Mouse (Mus musculus) embryonic stem cell, embryonic (primary cell): ENCODE data around the gene Slc12a6.

Experiments
- CTCF ChIA-PET, 4 experiments: fragments of 300-600 bp in 2 of 4; fragments of 350-600 bp in 2 of 4; sonication (Branson Sonifier 250); formaldehyde crosslinking; loops; one replicate each; lab custom pipeline; 2022; ENCODE audit warnings: inconsistent platforms in 2 of 4; lab: Charles Lee
- POLR2A ChIA-PET, 4 experiments: fragments of 300-600 bp in 2 of 4; fragments of 350-600 bp in 2 of 4; sonication (Branson Sonifier 250); formaldehyde crosslinking; loops; one replicate each; lab custom pipeline; 2022; ENCODE audit warnings: antibody characterized with exemption in 4 of 4, inconsistent platforms in 1 of 4; lab: Charles Lee

Slc12a6 gene

DNA sequence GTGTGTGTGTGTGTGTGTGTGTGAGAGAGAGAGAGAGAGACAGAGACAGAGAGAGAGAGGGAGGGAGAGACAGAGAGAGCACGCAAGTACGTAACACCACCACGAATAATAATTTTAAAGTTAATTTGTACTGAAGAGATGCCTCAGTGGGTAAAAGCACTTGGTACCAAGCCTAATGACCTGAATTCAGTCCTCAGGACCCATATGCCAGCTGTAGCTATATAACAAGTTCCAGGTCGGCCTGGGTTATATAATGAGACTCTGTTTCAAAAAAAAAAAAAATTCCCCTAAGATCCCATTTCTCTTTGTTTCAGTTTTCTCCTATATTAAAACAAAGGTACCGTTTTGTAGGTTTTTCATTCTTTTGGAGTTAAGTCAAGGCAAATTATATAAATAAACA is 125.2 kb downstream of the Slc12a6 start:
- ChIA-PET CTCF (interaction anchor here in 3 of 4 experiments (0.7 to 2.0 kb wide), 3 partner anchors 12 to 14 kb away, joined by 3 to 5 read pairs (median 3); partner anchors contain the start of gene Katnbl1 (in 2 of the 3)), POLR2A (interaction anchor here in 3 of 4 experiments (0.7 to 7.1 kb wide), 11 partner anchors 11 to 82 kb away, joined by 3 to 55 read pairs (median 5); partner anchors contain the start of genes Emc7 (in 2 of the 3), Katnbl1 (in 2 of the 3) and Emc4 (in 1 of the 3))

DNA sequence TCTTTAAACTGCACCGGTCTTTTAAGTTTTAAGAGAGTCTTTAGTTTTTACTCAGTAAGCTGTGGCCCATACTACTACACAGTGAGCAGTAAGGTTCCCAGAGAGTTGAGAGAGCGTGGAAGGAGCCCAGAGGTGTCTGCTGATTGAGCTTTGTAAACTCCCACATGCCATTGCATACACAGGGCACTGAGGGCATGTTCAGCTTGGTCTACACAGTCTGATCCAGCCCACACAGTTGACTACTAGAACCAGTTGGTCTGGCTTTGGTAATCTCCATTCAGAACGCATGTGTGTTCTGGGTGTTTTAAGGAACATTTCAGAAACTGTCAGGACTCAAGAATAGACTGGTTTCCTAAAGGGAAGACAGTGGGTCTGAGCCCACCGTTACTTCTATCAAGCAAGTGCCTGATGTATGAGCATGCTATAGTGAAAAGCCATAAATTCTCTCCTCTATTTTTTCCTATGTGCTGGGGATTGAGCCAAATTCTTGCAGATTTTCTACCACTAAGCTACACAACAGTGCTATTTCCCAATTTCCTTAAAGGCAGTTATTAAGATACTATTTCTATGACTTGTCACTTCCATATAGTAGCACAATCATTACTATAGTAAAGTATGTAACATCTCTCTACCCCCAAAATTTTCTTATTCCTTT is 125.8 kb downstream of the Slc12a6 start:
- POLR2A ChIA-PET, result interaction anchor here in 3 of 4 experiments (0.5 to 7.1 kb wide), 12 partner anchors 12 to 81 kb away, joined by 3 to 55 read pairs (median 4); partner anchors contain the start of genes Emc7 (in 2 of the 3), Katnbl1 (in 2 of the 3) and Emc4 (in 1 of the 3)
- CTCF ChIA-PET, result interaction anchor here in 3 of 4 experiments (0.7 to 2.0 kb wide), 3 partner anchors 12 to 13 kb away, joined by 3 to 5 read pairs (median 3); partner anchors contain the start of gene Katnbl1 (in 2 of the 3)

DNA sequence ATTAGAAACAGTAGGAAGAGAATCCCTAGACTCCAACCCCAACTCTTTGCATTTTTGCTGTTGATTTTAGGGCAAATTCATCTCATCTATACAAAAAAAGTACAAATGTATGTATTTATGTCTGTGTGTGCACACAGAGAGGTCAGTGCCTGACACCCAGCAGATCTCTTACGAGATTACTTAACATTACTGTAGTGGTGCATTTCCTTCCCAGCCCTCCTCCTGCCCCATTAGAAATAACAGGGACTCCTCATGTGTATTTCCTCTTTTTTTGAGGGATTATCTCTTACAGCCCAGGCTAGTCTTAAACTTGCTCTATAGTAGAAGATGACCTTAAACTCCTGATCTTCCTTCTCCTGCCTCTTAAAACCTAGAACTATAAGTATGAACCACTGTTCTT is 127.1 kb downstream of the Slc12a6 start:
- ChIA-PET CTCF (interaction anchor here in 2 of 4 experiments (0.5 to 0.6 kb wide), 2 partner anchors 14 to 146 kb away, joined by 3 read pairs; no protein-coding TSS in a partner anchor), POLR2A (interaction anchor here in 2 of 4 experiments (3.5 to 7.1 kb wide), 3 partner anchors 13 to 62 kb away, joined by 12 to 55 read pairs (median 32); partner anchors contain the start of genes Katnbl1 (in 2 of the 2) and Emc7 (in 1 of the 2))

DNA sequence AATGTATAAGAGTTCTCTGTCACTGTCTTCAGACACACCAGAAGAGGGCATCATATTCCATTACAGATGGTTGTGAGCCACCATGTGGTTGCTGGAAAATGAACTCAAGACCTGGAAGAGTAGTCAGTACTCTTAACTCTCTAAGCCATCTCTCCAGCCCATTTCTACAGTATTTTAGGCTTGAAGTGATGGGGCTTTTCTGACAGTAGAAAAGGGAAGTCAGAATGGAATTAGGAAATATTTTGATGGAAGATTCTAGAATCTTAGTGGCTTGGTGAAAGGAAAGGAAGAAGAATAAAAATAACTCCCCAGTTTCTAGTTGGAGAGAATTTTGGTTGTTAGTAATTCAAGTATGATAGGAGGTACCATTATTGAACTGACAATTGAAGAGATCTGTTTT is 128.3 kb downstream of the Slc12a6 start:
- ChIA-PET POLR2A (interaction anchor here in 2 of 4 experiments (1.4 to 1.6 kb wide), 2 partner anchors 9 to 15 kb away, joined by 5 read pairs; partner anchors contain the start of gene Katnbl1 (in 1 of the 2)), CTCF (interaction anchor here in 1 of 4 experiments (1.2 kb wide), 1 partner anchor 15 kb away, joined by 4 read pairs; the partner anchor contains the start of gene Katnbl1)

DNA sequence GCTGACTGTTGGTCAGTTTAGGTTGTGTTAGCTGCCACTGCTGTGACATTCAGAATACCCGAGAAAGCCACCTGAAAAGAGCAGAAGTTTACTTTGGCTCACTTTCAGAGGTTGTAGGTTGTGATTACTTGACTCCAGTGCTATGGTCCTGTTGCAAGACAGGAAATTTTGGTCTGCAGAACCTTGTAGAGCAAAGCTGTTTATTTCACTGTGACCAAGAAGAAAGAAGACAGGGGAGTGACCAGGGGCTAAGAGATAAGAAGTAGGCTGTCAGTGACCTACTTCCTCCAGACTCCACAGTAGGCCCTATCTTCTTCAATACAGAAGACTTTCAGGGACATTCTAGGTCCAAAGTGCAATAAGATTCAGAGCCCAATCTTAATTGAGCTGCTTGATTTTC is 131.0 kb downstream of the Slc12a6 start:
- POLR2A ChIA-PET, result interaction anchor here in 2 of 4 experiments (0.8 to 1.4 kb wide), 4 partner anchors 17 to 58 kb away, joined by 3 to 4 read pairs (median 3); partner anchors contain the start of genes Katnbl1 (in 2 of the 2) and Emc7 (in 1 of the 2)
- CTCF ChIA-PET, result no interaction called here

DNA sequence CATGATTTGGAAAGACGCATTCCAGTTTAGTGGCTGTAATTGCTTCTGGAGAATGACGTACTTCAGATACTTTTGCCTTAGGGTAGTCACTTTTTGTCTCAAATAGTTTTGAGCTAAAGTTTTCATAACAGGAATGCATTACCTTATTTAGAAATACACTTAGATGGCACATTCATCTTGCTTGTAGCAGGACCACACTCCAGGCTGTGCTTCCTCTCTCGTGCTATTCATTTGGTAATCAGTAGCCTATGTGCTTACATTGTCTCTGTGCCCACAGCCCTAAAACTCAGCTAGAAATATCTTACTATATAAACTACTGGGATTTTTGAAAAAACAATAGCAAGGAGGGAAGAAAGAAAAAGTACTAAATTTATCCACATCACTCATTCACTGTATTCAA is 141.4 kb downstream of the Slc12a6 start:
- POLR2A ChIA-PET, result interaction anchor here in 1 of 4 experiments (0.8 to 1.3 kb wide), 3 partner anchors 9 to 40 kb away, joined by 3 to 4 read pairs (median 3); no protein-coding TSS in a partner anchor

More for the DNA sequence above, 141.4 kb downstream of the Slc12a6 start:
- CTCF ChIA-PET, result no interaction called here
